Mouse (Mus musculus) testis, adult 2 months (tissue): ENCODE measurements around the gene Ly9.

Experiments used
- CTCF ChIP-seq: fragments of 200-500 bp; IDR thresholded peaks from 2 replicates; pipeline ENCODE4 v1.5.1; 2012; ENCODE audit warnings: low read depth, mild to moderate bottlenecking, inconsistent platforms, low read length, moderate library complexity; ENCODE audit not compliant: control insufficient read depth, insufficient read depth, insufficient replicate concordance
- POLR2A ChIP-seq: fragments of 200-500 bp; IDR thresholded peaks from 2 replicates; pipeline ENCODE4 v1.6.1; 2012; ENCODE audit warnings: low read depth, mild to moderate bottlenecking, inconsistent platforms, low read length, moderate library complexity; ENCODE audit not compliant: control insufficient read depth

- TF ChIP-seq CTCF = no peak
- no peak for TF ChIP-seq POLR2A
Observed at GRCm38 (mm10) chr1:171619001-171619400, 11.8 kb upstream of the Ly9 start.
